Mouse (Mus musculus) erythroblast, embryonic 14.5 days (primary cell): Measurements from ENCODE around the gene Ncmap.

Source experiments
- GATA1 ChIP-seq: IDR thresholded peaks from 2 replicates; pipeline ENCODE4 v1.6.1; 2012; ENCODE audit warnings: low read length, inconsistent platforms, mixed read lengths
- TAL1 ChIP-seq: IDR thresholded peaks from 3 replicates; pipeline ENCODE4 v1.6.1; 2012; ENCODE audit warnings: low read length, inconsistent platforms, mixed read lengths

DNA sequence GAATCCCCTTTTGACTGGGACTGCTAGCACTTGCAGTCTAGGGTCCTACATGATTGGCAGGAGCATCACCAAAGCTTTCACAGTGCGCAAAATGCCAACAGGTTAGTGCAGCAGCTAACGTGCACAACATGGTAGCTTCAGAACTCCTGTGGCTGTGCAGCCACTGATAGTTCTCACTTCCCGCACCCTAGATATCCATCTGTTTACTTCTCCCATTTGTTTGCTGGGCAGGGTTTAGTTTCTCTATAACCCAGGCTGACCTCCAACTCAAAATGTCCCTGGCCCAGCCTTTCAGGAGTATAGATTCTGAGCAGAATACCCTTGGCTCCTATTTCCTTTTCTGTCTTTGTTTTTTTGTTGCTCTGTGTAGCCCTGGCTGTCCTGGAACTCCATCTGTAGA lies 71.6 kb downstream of the Ncmap start:
- TF ChIP-seq GATA1 (no peak), TAL1 (no peak)
